Mouse (Mus musculus) 3T3-L1 (cell line): ENCODE results near the gene Mylk.

Experiments used
- DNase-seq: peaks from one replicate; pipeline ENCODE4 v3.0.0-alpha.2; 2015; ENCODE audit warnings: low read depth, low spot score

Gene Mylk

GRCm38 (mm10) chr16:34847638-34848037 is 102.6 kb downstream of the Mylk start:
- DNase-seq: no peak

GRCm38 (mm10) chr16:34854066-34854465 is 109.1 kb downstream of the Mylk start:
- no peak for DNase-seq

- peak; percentile 52 for DNase-seq
Measured at GRCm38 (mm10) chr16:34855136-34855535, 110.1 kb downstream of the Mylk start.

GRCm38 (mm10) chr16:34855751-34856150 is 110.7 kb downstream of the Mylk start:
- DNase-seq: peak; percentile 79

- no peak for DNase-seq
Measured at GRCm38 (mm10) chr16:34857631-34858030, 112.6 kb downstream of the Mylk start.

GRCm38 (mm10) chr16:34860761-34861160 is 115.8 kb downstream of the Mylk start:
- peak; percentile 87 for DNase-seq

GRCm38 (mm10) chr16:34861744-34862365 is 116.8 kb downstream of the Mylk start:
- peak; percentile 92 for DNase-seq

- no peak for DNase-seq
Measured at GRCm38 (mm10) chr16:34865373-34865772, 120.4 kb downstream of the Mylk start.

- peak; percentile 56 for DNase-seq
Measured at GRCm38 (mm10) chr16:34867217-34867616, 122.2 kb downstream of the Mylk start.

GRCm38 (mm10) chr16:34880031-34880778 is 135.2 kb downstream of the Mylk start:
- DNase-seq: peak; percentile 94

- peak; percentile 51 for DNase-seq
Measured at GRCm38 (mm10) chr16:34880815-34881214, 135.8 kb downstream of the Mylk start.

GRCm38 (mm10) chr16:34887037-34887436 is 142.0 kb downstream of the Mylk start:
- no peak for DNase-seq

GRCm38 (mm10) chr16:34894016-34894415 is 149.0 kb downstream of the Mylk start:
- DNase-seq: no peak

- DNase-seq: no peak
Measured at GRCm38 (mm10) chr16:34895916-34896315, 150.9 kb downstream of the Mylk start.

- DNase-seq: peak; percentile 65
Measured at GRCm38 (mm10) chr16:34896996-34897395, 152.0 kb downstream of the Mylk start.

- DNase-seq: no peak
Measured at GRCm38 (mm10) chr16:34898057-34898789, 153.2 kb downstream of the Mylk start.

- peak; percentile 22 for DNase-seq
Measured at GRCm38 (mm10) chr16:34899071-34899808, 154.2 kb downstream of the Mylk start.

GRCm38 (mm10) chr16:34899997-34900396 is 155.0 kb downstream of the Mylk start:
- no peak for DNase-seq

- DNase-seq: no peak
Measured at GRCm38 (mm10) chr16:34900471-34900870, 155.5 kb downstream of the Mylk start.

GRCm38 (mm10) chr16:34901031-34901430 is 156.0 kb downstream of the Mylk start:
- peak; percentile 37 for DNase-seq

- DNase-seq: no peak
Measured at GRCm38 (mm10) chr16:34901611-34902293, 156.7 kb downstream of the Mylk start.
